Mouse (Mus musculus) splenic B cell, adult 2 months (primary cell): Measurements from ENCODE around the gene Dyrk1a.

Source experiments
- DNase-seq: peaks from one replicate; pipeline ENCODE4 v3.0.0-alpha.2; 2011; ENCODE audit warnings: low read depth, low spot score
- H3K27me3 ChIP-seq: 2 replicates; pipeline ENCODE4 v1.6.1; 2012; ENCODE audit warnings: mild to moderate bottlenecking, low read length, moderate library complexity, mixed read lengths; ENCODE audit not compliant: control insufficient read depth, poor library complexity, insufficient read depth, severe bottlenecking
- H3K36me3 ChIP-seq: 2 replicates; pipeline ENCODE4 v1.6.1; 2012; ENCODE audit warnings: mild to moderate bottlenecking, low read length, moderate library complexity, mixed read lengths; ENCODE audit not compliant: control insufficient read depth, poor library complexity, insufficient read depth, severe bottlenecking

The Dyrk1a gene

GRCm38 (mm10) chr16:94719488-94719887, 149.7 kb downstream of the Dyrk1a start:
- peak; percentile 19 for DNase-seq
- Histone ChIP-seq H3K36me3 (no peaks in the 10 kb centered on the region), H3K27me3 (no peaks in the 10 kb centered on the region)

DNA sequence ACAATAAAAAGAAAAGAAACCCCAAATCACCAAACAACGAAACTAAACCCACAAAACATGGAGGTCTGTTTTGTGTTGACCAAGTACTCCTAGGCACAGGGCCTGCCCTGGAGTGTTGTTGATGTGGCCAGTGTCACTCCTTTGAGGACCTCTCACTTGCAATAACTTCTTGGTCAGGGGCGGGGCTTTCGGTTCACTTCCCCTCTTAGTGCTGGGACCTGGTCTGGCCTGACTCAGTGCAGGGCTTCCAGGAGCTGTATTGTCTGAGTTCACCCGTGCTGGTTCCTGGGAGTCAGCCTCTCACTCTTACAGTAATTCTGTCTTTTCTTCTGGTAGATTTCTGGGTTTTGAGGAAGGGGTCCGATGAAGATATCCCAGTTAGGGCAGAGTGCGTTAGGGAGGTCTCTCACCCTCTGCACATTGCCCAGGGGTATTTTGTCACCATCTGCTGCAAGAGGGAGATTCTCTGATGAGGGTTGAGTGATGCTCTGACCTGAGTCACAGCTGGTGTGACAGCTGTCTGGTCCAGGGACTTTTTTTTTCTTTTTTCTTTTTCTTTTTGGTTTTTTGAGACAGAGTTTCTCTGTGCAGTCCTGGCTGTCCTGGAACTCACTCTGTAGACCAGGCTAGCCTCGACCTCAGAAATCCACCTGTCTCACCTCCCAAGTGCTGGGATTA, 150.8 kb downstream of the Dyrk1a start:
- peak; percentile 13 for DNase-seq
- no peaks in the 10 kb centered on the region for H3K36me3 ChIP-seq
- H3K27me3 ChIP-seq: no peaks in the 10 kb centered on the region

DNA sequence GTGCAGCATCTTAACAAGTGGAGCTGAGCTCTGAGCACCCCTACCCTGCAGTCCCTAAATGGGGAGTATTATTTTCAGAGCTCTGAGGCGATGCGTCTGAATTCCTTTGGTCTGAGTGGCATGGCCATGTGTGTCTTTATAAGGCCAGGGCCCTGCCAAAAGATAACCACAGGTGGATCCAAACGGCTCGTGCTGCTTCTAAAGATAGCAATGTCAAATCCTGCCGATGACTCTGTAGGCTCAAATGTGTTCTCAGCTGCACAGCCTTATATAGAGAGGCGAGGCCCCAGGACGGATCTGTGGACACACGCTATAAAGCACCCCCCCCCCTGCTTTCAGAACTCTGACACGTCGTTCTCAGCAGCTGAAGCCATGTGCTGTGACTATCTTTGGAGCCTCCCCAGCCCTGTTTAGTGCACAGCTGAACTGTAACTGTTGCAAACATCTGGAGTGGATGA, 151.8 kb downstream of the Dyrk1a start:
- no peak for DNase-seq
- Histone ChIP-seq H3K27me3 (no peaks in the 10 kb centered on the region), H3K36me3 (no peaks in the 10 kb centered on the region)

- H3K36me3 ChIP-seq: no peaks in the 10 kb centered on the region
- DNase-seq: no peak
- no peaks in the 10 kb centered on the region for H3K27me3 ChIP-seq
Measured at GRCm38 (mm10) chr16:94722936-94723335, 153.1 kb downstream of the Dyrk1a start.

GRCm38 (mm10) chr16:94724061-94724596, 154.3 kb downstream of the Dyrk1a start:
- H3K36me3 ChIP-seq: no peaks in the 10 kb centered on the region
- peak; percentile 77 for DNase-seq
- H3K27me3 ChIP-seq: no peaks in the 10 kb centered on the region

GRCm38 (mm10) chr16:94724747-94725211, 155.0 kb downstream of the Dyrk1a start:
- DNase-seq: peak; percentile 57
- no peaks in the 10 kb centered on the region for H3K27me3 ChIP-seq
- no peaks in the 10 kb centered on the region for H3K36me3 ChIP-seq

GRCm38 (mm10) chr16:94729236-94729635, 159.4 kb downstream of the Dyrk1a start:
- no peak for DNase-seq
- no peaks in the 10 kb centered on the region for H3K27me3 ChIP-seq
- H3K36me3 ChIP-seq: no peaks in the 10 kb centered on the region

GRCm38 (mm10) chr16:94731027-94731426, 161.2 kb downstream of the Dyrk1a start:
- no peak for DNase-seq
- Histone ChIP-seq H3K36me3 (no peaks in the 10 kb centered on the region), H3K27me3 (no peaks in the 10 kb centered on the region)

- no peak for DNase-seq
- no peaks in the 10 kb centered on the region for H3K27me3 ChIP-seq
- H3K36me3 ChIP-seq: no peaks in the 10 kb centered on the region
Measured at GRCm38 (mm10) chr16:94735472-94735871, 165.7 kb downstream of the Dyrk1a start.

- Histone ChIP-seq H3K36me3 (no peaks in the 10 kb centered on the region), H3K27me3 (no peaks in the 10 kb centered on the region)
- no peak for DNase-seq
Measured at GRCm38 (mm10) chr16:94736462-94737358, 166.9 kb downstream of the Dyrk1a start.

- DNase-seq: peak; percentile 19
- H3K27me3 ChIP-seq: no peaks in the 10 kb centered on the region
- H3K36me3 ChIP-seq: no peaks in the 10 kb centered on the region
Measured at GRCm38 (mm10) chr16:94737359-94737687, 167.5 kb downstream of the Dyrk1a start.

- no peaks in the 10 kb centered on the region for H3K36me3 ChIP-seq
- DNase-seq: peak; percentile 15
- no peaks in the 10 kb centered on the region for H3K27me3 ChIP-seq
Measured at GRCm38 (mm10) chr16:94743853-94744501, 174.2 kb downstream of the Dyrk1a start.

- H3K27me3 ChIP-seq: no peaks in the 10 kb centered on the region
- H3K36me3 ChIP-seq: no peaks in the 10 kb centered on the region
- DNase-seq: no peak
Measured at GRCm38 (mm10) chr16:94745016-94745415, 175.2 kb downstream of the Dyrk1a start.
